Mouse (Mus musculus): ENCODE measurements at regions not wholly inside any gene's neighbourhood (a gene's known extent, or its start where the extent isn't known, plus 50 kb on each side); places are given as distances from the start of the nearest gene placed in this dataset.
A peak's percentile ranks its signal among the peaks of the same experiment; 100 is the strongest.

GRCm38 (mm10) chr14:46706462-46706861 lies 53.9 kb upstream of the Cdkn3 start:
- no peak for DNase-seq (ENCODE audit: low spot score)

- DNase-seq (ENCODE audit: low spot score), result no peak
Measured at GRCm38 (mm10) chr14:46704316-46704751, 56.0 kb upstream of the Cdkn3 start.

GRCm38 (mm10) chr14:46702669-46703435 lies 57.5 kb upstream of the Cdkn3 start:
- peak; percentile 18 for DNase-seq (ENCODE audit: low spot score)

- no peak for DNase-seq (ENCODE audit: low spot score)
Measured at GRCm38 (mm10) chr14:46692571-46692970, 67.8 kb upstream of the Cdkn3 start.

- DNase-seq (ENCODE audit: low spot score), result no peak
Measured at GRCm38 (mm10) chr14:46692067-46692466, 68.3 kb upstream of the Cdkn3 start.

GRCm38 (mm10) chr14:46682728-46683127 lies 77.6 kb upstream of the Cdkn3 start:
- no peak for DNase-seq (ENCODE audit: low spot score)

- DNase-seq (ENCODE audit: low spot score), result no peak
Measured at GRCm38 (mm10) chr14:46678935-46679334, 81.4 kb upstream of the Cdkn3 start.

- no peak for DNase-seq (ENCODE audit: low spot score)
Measured at GRCm38 (mm10) chr14:46671482-46672225, 88.7 kb upstream of the Cdkn3 start.

- DNase-seq (ENCODE audit: low spot score), result no peak
Measured at GRCm38 (mm10) chr14:46671062-46671461, 89.3 kb upstream of the Cdkn3 start.

- DNase-seq (ENCODE audit: low spot score), result no peak
Measured at GRCm38 (mm10) chr14:46670221-46671046, 89.9 kb upstream of the Cdkn3 start.

- DNase-seq (ENCODE audit: low spot score), result no peak
Measured at GRCm38 (mm10) chr14:46668275-46668674, 92.1 kb upstream of the Cdkn3 start.

GRCm38 (mm10) chr14:46664305-46664704 lies 96.0 kb upstream of the Cdkn3 start:
- DNase-seq (ENCODE audit: low spot score), result no peak

GRCm38 (mm10) chr14:46663529-46663928 lies 96.8 kb upstream of the Cdkn3 start:
- DNase-seq (ENCODE audit: low spot score), result no peak

GRCm38 (mm10) chr14:46661792-46662545 lies 98.4 kb upstream of the Cdkn3 start:
- DNase-seq (ENCODE audit: low spot score), result no peak

GRCm38 (mm10) chr14:46661118-46661791 lies 99.1 kb upstream of the Cdkn3 start:
- DNase-seq (ENCODE audit: low spot score), result no peak

GRCm38 (mm10) chr14:46659365-46659764 lies 101.0 kb upstream of the Cdkn3 start:
- no peak for DNase-seq (ENCODE audit: low spot score)

GRCm38 (mm10) chr14:46656249-46656648 lies 104.1 kb upstream of the Cdkn3 start:
- no peak for DNase-seq (ENCODE audit: low spot score)

- DNase-seq (ENCODE audit: low spot score), result no peak
Measured at GRCm38 (mm10) chr14:46647319-46647974, 112.9 kb upstream of the Cdkn3 start.

GRCm38 (mm10) chr14:46646673-46647318 lies 113.5 kb upstream of the Cdkn3 start:
- DNase-seq (ENCODE audit: low spot score), result no peak

Data from thymus, postnatal 0 days (tissue).